11 mouse cellular contexts compared by ENCODE assay signal in the genomic region with DNA sequence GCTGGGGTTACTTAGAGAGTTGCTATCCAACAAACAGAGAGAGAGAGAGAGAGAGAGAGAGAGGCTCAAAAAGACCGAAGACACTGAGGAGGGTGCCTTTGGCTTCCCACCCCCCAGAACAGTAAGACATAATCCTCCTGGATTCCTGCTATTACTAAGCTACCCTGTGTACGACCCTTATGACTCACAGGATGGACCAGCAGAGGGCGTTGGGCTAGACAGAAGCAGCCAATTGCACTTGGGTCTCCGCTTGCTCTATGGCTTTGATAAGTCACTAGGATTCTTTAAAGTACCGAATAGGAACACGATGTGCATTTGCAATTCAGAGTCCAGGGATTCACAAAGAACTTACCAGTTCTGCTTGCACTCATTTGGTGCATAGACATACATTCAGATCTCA. TPM values are rescaled to one million over a fixed set of nuclear protein-coding genes. Genes with fewer than 3 reads are reported as not detected.
DNase-seq lines count a peak whose midpoint lies in the region; ATAC-seq and TF ChIP-seq lines count a peak whose summit lies in the region.
"Had no signal": no experiment of that assay in that cellular context is flagged by ENCODE, and none has a peak within 500 bp of the region (broad histone marks: within the 10 kb centered on the region; RNA-seq: fewer than 3 reads in every experiment).

No protein-coding gene starts in this region.

- no peaks in the 10 kb centered on the region for H3K36me3 ChIP-seq in hindbrain, postnatal 0 days (ENCODE audit: insufficient read depth, low read length)
- H3K36me3 ChIP-seq in hindbrain, embryonic 10.5 days, result no peaks in the 10 kb centered on the region
- no peaks in the 10 kb centered on the region for H3K36me3 ChIP-seq in E14TG2a.4 (ENCODE audit: insufficient read depth, low read length)

- no peak overlapping the region for H3K27ac ChIP-seq in hindbrain, postnatal 0 days
- H3K27ac ChIP-seq in hindbrain, embryonic 10.5 days, result no peak overlapping the region
- H3K27ac ChIP-seq: heart, embryonic 15.5 days; macrophage had no signal

- H3K4me2 ChIP-seq in hindbrain, postnatal 0 days (ENCODE audit: low read depth, low read length), result no peak overlapping the region
- H3K4me2 ChIP-seq: heart, embryonic 15.5 days had no signal

- 72% methylated on average over 6 of the region's 6 CpGs for WGBS in hindbrain, postnatal 0 days
- 71% methylated on average over 6 of the region's 6 CpGs for WGBS in hindbrain, embryonic 10.5 days

- H3K9me3 ChIP-seq in hindbrain, postnatal 0 days (ENCODE audit: low read length), result no peaks in the 10 kb centered on the region
- no peaks in the 10 kb centered on the region for H3K9me3 ChIP-seq in hindbrain, embryonic 10.5 days
- H3K9me3 ChIP-seq in E14TG2a.4 (ENCODE audit: low read length), result no peaks in the 10 kb centered on the region
- H3K9me3 ChIP-seq: heart, embryonic 15.5 days had no signal

- peak; percentile 35; the same call in 1 of the 2 replicates for TF ChIP-seq CTCF in hindbrain, postnatal 0 days (IDR thresholded peaks at IDR 0.05; ENCODE audit: low read depth)
- TF ChIP-seq CTCF in E14TG2a.4 (conservative IDR thresholded peaks at IDR 0.05; ENCODE audit: low read length), result peak; percentile 23

- H3K9ac ChIP-seq in hindbrain, postnatal 0 days (replicated peaks; ENCODE audit: low read length), result no peak overlapping the region
- H3K9ac ChIP-seq: heart, embryonic 15.5 days had no signal

- 0 out of 2 replicates have a peak, but pooled peaks cover under 1% of the 10 kb centered on the region for H3K4me1 ChIP-seq in hindbrain, postnatal 0 days (ENCODE audit: insufficient read depth, low read length)
- H3K4me1 ChIP-seq in hindbrain, embryonic 10.5 days (replicated peaks), result peaks cover 16% of the 10 kb centered on the region
- H3K4me1 ChIP-seq in E14TG2a.4 (replicated peaks; ENCODE audit: low read depth, low read length), result peaks cover 8% of the 10 kb centered on the region

- H3K27me3 ChIP-seq in hindbrain, postnatal 0 days (ENCODE audit: insufficient read depth, low read length), result no peaks in the 10 kb centered on the region
- H3K27me3 ChIP-seq in hindbrain, embryonic 10.5 days (ENCODE audit: insufficient read depth, poor library complexity, severe bottlenecking), result no peaks in the 10 kb centered on the region; the same call in 1 of the 2 replicates
- no peaks in the 10 kb centered on the region for H3K27me3 ChIP-seq in E14TG2a.4 (ENCODE audit: insufficient read depth, low read length)
- H3K27me3 ChIP-seq: heart, embryonic 15.5 days had no signal

- no peak for ATAC-seq in hindbrain, postnatal 0 days

- peak; percentile 34 to 64 for DNase-seq in adrenal gland, adult (ENCODE audit: inconsistent age in 2 of 2, low spot score in 1 of 2)
- DNase-seq in adrenal gland, postnatal 4 days (ENCODE audit: low spot score in 2 of 2), result no peak
- DNase-seq in hindbrain, postnatal 0 days (ENCODE audit: low spot score), result no peak
- DNase-seq in hindbrain, embryonic 10.5 days (ENCODE audit: low spot score), result no peak
- DNase-seq in kidney, postnatal 10 days, result peak; percentile 17
- no peak for DNase-seq in urinary bladder, adult 2 months (ENCODE audit: low spot score)
- DNase-seq in spleen, postnatal 36 days (ENCODE audit: low spot score in 2 of 2), result no peak
- DNase-seq: thymus, adult 18-20 months had no signal

- H3K4me3 ChIP-seq in hindbrain, postnatal 0 days (ENCODE audit: low read length), result no peak overlapping the region
- H3K4me3 ChIP-seq in hindbrain, embryonic 10.5 days, result no peak overlapping the region
- no peak overlapping the region for H3K4me3 ChIP-seq in E14TG2a.4 (replicated peaks; ENCODE audit: low read length)
- H3K4me3 ChIP-seq: heart, embryonic 15.5 days had no signal

RNA-seq across cellular contexts. Expression of gene Casq2, which starts 44.3 kb away (rescaled TPM):
- total RNA-seq in adrenal gland, postnatal 4 days (2021), result 10 to 100 TPM; 10.1 to 22.1 TPM
- total RNA-seq in hindbrain, postnatal 0 days (2014; rRNA removed), result 1.4 and 2.0 TPM in 2 replicates
- 0.56 and 0.92 TPM in 2 replicates for polyA plus RNA-seq in hindbrain, postnatal 0 days (2015; fragmentation: Nextera tagmentation; extraction: Ambion mirVana)
- 0.08 and 0.25 TPM in 2 replicates for polyA plus RNA-seq in hindbrain, embryonic 10.5 days (2016; fragmentation: Nextera tagmentation; extraction: Ambion mirVana)
- 52.0 and 91.3 TPM in 2 replicates for polyA plus RNA-seq in urinary bladder, adult 2 months (2012; rRNA removed)
- polyA plus RNA-seq: macrophage had no signal

Comparison
In these comparisons a context has a peak if more than half of its experiments do, and no peak if none do; other contexts are left out.
1. DNase-seq: peak in adrenal gland, adult (2 of 2) and kidney, postnatal 10 days (single experiment); none in adrenal gland, postnatal 4 days (0 of 2), hindbrain, postnatal 0 days (single experiment), hindbrain, embryonic 10.5 days (single experiment), urinary bladder, adult 2 months (single experiment) and spleen, postnatal 36 days (0 of 2).
2. RNA of gene Casq2, which starts 44.3 kb away (polyA plus RNA-seq): 52.0 to 91.3 TPM in urinary bladder, adult 2 months; 0.56 to 0.92 TPM in hindbrain, postnatal 0 days and 0.08 to 0.25 TPM in hindbrain, embryonic 10.5 days; every median in the first group is over 10 times any median in the second.